Mouse (Mus musculus) c-Kit-positive CD71-negative TER-119-negative erythroid progenitor cells, embryonic 14.5 days (primary cell): Measurements from ENCODE around the gene Mrpl54.

Experiments used
- DNase-seq: peaks from one replicate; pipeline ENCODE4 v3.0.0-alpha.2; 2013; ENCODE audit warnings: low read depth

Mrpl54 gene

DNA sequence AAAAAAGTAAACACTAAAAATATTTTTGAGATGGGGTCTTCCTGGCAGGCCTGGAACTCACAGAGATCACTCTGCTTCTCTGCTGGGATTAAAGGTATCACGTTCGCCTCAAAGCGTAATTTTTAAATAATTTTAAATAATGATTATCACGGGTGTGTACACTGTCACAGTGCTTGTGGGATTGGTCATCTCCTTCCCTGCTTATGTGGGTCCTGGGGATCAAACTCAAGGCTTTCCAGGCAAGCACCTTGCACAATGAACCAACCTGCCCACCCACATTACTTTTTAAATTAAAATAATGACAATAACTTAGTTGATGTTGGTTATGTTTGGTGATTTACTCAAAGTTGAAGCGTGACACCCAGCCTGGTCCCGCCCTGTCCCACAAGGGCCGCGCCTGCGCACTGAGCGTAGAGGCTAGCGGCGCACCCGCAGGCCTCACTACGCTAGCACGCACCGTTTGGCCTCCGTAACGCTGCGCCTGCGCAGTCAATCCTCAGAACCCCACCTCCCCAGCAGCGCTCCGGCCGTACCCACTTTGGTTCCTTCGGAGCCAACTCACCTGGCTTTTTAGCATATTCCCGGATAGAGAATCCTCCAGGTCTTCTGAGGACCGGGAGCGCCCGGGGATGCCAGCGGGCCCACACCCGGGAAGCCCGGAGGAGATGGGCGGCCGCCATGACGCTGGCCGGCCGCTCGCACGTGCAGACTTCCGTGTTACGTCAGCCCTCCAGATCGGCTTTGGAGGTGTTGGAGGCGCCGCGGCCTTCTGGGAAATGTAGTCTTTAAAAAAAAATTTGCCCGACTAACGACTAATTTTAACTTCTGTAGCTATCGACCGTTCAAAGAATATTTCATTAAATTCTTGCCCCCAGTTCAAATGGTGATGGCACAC lies at the start of gene Mrpl54, which contains the start of gene Apba3:
Gene Mrpl54 (minus strand): TSS at position 724 of the 895 bp plus-strand sequence.
Gene Apba3 (plus strand): TSS at position 750 of the 895 bp plus-strand sequence.
- peak; percentile 95 for DNase-seq

DNA sequence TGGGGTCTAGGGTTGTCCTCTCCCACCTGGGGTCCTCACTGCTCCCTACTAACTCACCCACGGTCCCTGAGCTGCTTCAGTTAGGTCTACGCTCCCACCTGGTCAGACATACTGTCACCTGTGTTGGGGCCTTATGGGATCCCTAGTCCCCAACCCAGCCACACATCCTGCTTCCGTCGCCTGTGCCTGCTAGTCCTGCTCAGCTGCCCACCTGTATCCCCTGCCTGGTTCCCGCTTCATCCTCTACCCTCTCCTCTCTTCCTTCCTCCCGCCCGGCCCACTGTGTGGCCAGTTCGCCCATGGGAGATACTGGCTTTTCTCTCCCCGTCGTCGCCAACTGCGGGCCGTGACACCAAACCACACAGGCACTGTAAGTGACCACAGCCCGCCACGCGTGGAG lies 48.9 kb upstream of the Mrpl54 start:
- no peak for DNase-seq

DNA sequence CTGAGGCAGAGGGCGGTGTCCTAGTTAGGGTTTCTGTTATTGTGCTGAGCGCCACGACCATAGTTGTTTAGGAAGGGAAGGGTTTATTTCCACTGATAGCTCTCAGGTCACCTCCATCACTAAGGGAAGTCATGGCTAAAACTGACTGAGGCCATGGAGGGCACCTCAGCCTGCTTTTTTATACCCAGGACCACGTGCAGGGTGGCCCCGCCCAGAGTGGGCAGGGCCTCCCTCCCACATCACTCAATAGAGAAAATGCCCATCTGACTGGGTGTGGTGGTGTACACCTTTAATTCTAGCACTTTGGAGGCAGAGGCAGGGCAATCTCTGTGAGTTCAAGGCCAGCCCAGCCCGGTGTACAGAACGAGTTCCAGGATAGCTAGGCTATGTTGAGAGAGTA lies 47.5 kb upstream of the Mrpl54 start:
- no peak for DNase-seq

DNA sequence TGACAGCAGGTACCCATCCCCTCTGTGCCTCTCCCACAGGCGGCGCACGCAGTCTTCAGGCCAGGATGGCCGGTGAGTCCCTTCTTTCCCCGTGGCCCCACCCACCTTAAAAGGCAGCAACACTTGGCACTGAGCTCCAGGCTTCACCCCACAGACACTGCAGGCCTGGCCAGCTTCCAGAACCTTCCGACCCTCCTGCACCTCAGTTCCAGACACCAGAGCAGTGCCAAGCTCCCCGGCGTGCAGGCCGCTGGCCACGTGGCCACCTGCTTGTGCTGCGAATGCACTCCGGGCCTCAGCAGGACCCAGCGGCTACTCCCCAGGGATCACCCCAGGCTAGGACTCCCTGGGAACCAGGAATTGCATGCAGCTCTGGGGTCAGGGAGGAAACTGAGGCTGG lies 46.8 kb upstream of the Mrpl54 start:
- DNase-seq: no peak

DNA sequence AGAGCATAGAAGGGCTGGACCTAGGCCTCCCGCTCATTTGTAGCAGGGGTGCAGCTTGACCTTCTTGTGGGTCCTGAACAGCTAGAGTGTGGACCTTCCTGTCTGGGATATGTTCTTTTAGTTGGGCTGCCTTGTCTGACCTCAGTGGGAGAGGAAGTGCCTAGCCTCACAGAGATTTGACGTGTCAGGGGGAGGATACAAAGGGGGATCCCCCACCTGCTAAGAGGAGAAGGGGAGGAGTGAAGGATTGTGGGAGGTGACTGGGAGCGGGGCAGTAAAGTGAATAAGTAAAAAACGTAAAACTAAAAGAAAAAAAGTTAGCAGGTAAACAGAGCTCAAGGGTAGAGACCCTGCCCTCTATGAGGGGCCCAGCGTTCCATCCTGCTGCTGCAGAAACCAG lies 42.8 kb upstream of the Mrpl54 start:
- no peak for DNase-seq

DNA sequence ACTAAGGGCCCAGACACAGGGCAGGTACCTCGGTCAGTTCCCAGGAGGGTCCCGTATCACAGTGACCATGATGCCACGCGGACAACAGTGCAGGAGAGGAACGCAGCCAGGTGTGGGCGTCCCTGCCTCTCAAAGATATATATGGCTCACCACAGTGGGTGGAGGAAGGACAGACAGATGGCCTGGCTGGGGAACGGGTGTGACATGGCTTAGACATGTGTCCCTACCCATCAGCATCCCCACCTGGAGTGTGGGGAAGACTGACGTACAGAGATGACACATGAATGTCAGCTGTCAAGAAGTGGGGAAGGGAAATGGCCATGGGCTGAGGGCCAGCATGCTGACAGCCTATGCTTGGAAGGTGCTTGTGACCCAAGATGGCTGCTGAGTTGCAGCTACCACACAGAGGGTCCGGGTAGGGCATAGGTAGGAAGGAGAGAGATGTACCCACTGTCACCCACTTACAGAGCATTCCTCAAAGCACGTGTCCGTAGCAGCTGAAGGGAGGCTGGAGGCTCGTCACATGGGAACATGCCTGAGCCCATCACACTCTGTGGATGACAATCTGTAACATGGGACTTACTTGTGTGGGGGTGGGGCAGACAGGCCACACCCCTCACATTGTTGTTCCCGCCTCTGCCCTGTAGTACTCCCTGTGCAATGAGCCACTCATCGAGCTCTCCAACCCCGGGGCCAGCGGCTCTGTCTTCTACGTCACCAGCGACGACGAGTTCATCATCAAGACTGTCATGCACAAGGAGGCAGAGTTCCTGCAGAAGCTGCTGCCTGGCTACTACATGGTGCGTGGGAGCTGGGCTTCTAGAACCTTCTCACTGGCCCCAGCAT lies 40.3 kb upstream of the Mrpl54 start:
- no peak for DNase-seq

DNA sequence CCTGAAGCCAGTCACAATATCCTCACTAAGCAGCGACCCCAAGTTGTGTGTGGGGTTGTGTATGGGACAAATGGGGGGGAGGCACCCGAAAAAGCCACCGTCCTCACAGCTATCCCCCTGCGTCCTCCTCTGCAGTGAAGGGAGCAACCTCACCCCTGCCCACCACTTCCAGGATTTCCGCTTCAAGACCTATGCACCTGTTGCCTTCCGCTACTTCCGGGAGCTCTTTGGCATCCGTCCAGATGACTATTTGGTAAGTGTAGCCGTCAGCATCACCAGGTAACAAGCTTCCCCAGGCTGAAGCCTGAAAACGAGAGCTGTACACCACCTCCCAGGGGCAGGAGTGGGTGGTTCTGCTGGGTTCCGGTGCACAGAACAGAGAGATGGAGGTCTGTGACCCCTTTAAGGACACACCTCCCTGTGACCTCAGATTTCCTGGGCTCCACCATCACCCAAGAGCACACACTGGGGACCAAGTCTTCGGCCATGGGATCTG lies 39.5 kb upstream of the Mrpl54 start:
- no peak for DNase-seq

DNA sequence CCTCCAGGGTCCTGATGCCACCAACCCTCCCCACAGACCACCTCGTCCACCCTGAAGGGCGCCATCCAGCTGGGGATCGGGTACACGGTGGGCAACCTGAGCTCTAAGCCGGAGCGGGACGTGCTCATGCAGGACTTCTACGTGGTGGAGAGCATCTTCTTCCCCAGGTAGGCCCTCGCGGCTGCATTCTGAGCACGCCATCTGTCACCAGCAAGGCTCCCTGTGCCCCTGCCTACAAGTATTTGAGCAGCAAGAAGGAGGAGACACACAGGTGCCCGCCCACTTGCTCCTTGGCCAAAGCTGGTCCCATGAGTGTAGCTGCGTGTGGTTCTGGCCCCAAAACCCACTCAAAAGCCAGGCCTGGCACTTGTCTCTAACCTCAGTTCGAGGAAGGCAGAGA lies 38.9 kb upstream of the Mrpl54 start:
- DNase-seq: no peak

DNA sequence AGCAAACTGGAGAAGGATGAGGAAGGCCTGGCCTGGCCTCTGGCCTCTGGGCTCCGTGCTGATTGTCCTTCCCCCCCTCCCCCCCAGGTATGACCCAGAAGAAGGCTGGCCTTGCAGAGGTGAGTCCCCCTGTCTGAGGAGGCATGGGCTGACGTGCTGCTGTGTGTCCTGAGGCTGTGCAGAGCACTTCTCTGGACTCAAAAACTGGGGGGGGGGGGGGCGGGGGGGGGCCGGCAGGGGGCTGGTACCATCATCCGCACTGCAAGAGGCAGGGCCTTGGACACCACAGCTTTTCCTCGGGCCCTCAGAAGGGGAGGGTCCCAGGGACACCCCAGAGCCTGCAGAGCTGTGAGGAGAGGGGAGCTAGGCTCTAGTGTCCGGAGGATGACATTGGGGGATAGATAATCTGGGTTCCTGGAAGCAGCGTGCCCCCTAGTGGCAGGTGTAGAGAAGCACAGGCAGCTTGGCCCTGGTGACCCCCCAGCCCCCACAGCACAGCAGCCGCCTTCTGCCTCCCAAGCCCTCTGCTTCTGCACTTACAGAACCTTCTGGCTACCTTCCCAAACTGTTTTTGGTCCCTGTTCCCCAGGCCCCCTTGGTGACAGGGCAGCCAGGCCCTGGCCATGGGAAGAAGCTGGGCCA lies 38.0 kb upstream of the Mrpl54 start:
- DNase-seq: no peak

DNA sequence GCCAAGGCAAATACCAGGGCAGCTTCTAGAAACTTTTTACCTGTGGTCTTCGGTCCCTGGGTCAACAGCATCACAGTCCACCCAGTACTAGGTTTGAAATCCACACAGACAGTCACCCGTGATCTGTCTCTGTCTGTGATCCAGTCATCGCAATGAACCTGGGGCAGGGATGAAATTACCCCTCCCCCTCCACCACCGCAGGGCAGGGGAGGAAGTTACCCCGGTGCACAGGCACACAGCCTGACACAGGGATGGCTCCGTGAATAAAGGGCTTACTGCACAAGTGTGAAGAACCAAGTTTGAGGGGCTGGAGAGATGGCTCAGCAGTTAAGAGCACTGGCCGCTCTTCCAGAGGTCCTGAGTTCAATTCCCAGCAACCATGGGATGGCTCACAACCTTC lies 37.0 kb upstream of the Mrpl54 start:
- no peak for DNase-seq

DNA sequence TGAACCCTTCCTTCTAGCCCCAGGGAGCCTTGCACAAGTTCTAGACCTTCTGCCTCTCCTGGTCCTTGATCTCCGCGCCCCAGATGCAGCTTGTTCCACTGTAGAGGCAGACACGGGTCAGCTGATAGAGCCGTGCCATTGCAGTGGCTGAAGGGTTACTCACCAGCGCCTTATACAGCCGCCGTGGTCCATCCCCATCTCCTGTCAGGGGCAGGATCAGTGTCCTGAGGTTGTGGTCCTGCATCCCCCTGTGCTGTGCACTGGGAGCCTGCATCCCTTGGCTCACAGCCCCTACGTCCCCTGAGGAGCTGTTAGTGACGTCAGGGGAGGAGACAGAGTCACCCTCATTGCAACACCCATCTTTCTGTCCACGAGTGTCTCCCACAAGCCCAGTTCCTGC lies 36.5 kb upstream of the Mrpl54 start:
- no peak for DNase-seq

DNA sequence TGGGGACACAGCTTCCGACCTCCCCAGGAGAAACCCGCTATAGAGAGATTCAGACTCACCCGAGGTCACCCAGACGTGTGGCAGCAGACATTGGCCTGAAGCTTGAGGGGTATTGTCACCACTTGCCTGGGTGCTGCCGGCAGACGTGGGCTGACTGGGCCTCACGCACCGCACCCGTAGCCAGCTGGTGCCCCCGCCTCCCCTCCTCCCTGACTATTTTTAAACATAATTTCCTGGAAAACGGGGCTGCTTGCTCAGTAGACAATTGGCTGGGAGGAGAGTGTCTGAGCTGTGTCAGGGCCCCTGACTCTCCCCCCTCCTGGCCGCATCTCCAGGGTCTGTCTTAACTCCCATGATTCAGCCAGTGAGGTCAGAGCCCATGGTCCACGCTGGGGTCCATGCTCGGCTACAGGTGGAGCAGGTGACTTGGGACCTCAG lies 36.1 kb upstream of the Mrpl54 start:
- no peak for DNase-seq

DNA sequence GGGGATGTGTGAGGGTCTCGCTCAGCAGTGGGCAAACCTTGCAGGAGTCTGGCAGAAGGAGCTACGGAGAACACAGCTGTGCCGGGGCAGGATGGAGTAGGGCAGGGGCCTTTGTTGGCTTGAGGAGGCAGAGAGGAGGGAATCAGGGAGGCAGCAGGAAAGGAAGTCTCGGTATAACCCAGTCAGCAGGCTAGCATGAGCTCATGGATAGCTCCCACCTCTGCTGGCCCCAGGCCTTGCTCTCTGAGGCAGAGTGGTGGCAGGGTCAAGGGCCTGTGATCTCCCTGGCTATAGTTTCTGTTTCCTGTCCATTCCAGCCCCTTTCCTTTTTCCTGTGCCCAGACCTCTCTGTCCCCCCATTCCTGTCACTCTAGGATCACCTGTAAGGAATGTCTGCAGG lies 35.6 kb upstream of the Mrpl54 start:
- DNase-seq: no peak

DNA sequence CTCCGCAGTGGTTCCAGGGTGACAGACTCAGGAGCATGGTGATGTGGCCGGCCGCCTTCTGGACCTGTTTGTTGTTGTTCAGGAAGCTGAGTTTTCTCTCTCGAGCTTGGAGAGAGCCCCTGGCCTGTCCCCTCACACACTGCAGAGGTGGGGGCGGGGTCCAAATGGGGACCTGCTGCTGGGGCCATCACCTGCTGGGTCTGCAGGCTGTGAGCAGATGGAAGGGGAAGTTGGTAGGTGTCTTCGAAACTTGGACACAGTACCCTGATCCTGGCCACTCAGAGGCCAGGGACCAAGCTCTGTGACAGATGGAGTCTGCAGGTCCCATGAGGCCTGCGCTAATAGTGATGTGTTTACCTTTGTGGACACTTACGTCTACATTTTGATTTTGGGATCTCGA lies 34.6 kb upstream of the Mrpl54 start:
- DNase-seq: no peak

DNA sequence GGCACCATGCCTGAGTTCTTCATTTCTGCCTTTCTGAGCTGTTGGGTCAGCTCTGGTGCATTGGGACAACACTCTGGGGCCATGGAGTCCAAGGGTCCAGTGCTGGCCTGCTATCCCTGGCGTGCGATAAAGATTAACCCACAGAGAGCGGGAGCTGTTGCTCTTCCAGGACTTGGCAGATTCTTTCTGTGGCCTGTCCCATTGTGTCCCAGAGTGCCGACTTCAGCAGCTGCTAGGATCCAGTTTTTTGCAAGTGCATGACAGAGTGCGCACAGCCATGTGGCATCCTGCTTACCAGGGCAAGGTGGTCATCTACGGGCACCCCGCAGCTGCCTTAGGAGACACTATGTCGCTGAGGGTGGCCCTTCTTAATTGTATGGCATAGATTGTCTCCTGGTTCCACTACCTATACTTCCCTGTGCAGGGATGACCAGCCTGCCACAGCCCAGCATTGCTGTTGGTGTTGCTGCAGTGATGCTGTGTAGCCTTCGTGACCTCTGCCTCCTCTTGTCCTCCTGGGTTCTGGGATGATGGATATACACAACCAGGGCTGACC lies 33.7 kb upstream of the Mrpl54 start:
- DNase-seq: no peak

DNA sequence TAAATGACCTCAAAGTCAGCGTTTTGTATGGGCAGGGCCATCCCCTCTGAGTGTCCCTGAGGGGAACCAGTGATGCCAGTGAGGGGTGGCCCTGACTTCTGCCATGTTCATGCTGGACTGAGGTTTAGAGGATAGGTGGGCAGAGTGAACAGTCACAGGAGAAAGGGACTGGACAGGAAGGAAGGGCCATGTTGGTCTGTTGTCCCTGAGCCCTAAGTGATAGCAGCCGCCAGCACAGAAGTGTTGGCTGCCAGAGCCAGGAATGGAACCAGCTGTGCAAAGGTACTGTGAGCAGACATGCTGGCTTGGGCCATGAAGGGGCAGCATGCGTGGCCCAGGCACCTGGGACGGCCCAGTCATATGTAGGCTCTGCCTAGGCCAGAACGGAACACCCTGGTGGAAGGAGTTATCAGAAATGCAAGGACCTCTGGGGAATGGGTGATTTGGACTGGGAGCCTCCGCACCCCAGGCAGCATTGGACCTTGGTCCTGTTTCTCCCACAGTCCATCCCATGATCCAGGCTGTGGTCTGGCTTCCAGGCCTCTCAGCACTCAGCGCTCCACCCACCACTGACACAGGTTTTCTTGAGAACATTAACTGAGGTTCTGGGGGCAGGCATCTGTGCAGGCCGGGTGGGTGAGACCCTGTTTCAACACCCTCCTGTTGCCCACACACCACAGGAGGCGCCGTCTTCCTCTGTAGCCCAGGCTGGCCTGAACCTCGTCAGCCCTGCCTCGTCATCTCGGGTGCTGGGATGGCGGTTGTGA lies 33.0 kb upstream of the Mrpl54 start:
- no peak for DNase-seq

DNA sequence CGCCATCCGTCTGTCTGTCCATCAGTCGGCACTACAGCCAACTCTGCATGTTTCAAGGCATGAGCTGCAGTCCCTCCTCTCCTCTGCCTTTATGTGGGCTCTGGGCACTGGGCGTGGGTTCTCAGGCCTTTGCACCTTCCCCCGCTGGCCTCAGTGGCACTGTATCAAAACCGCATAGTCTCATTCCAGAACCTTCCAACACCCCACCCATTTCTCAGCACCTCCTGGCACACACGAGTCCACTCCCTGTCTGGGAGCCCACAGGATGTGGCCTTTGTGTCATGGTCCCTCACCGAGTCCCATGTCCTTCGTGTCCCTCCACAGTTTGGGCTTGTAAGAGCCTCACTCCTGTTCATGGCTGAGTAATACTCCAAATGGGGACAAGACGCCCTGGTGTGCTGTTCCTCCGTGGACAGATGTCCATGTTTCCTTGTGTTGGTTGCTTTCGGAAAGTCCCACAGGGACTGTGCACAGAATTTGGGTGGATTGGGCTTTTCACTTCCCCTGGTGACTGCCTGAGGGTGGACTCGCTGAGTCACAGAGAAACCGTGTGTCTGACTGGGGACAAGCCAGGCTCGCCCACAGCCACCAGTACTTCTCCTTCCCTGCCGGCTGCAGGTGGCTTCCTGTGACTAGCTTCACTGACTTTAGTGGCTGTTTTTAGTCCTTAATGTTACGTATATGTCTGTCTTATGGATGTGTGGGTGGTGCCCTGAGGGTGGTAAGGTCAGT lies 31.8 kb upstream of the Mrpl54 start:
- no peak for DNase-seq

DNA sequence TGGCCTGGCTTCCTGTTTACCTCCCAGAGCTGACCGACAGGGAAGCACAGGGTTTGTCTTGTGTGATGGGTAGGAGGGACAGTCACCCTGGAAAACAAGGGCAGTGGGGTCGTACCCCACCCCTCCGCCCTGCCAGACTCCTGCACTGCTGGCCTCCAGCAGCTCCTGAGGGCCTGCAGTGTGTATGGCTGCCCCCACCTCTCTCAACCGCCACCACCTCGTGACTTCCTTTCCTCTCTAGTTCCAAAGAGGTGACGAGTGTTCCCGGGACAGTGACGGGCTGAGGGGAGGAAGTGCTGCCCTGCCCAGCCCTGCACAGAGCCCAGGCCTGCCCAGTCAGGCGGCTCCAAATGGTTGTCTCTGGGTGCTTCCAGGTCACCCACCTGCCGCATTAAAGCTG lies 31.1 kb upstream of the Mrpl54 start:
- DNase-seq: no peak

DNA sequence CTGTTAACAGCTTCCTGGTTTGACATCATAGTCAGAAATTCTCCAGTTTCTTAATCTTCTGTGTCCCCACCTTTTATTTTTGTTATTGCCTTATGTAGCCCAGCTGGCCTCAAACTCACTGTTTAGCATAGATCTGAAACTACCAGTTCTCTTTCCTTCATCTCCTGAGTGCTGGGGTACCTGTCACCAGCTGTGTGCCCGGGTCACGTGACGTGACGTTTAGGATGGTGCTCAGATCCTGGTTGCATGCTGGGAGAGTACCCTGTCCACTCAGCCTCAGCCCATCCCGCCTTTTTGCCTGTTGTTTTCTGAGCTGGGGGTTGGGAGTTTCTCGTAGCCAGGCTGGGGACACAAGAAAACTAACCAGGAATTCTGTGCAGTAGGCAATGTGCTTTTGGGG lies 30.5 kb upstream of the Mrpl54 start:
- DNase-seq: no peak

DNA sequence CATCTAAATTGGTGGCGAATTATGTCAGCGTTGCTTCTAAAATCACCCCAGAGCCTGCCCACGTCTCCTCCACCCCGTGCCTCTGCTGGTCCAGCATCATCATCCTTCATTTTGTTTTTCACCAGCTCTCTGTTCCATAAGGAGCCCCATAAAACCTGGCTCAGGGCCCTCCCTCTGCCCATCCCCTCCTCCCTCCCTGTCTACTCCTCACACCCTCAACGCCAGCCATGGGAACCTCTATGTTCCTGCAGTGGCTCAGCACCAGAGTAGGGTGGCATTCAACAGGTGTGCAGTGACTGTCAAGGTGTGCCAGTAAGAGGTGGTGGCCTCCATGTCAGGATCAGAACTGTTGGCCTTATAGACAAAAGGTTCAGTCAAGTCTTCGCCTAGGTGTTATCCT lies 28.5 kb upstream of the Mrpl54 start:
- no peak for DNase-seq

DNA sequence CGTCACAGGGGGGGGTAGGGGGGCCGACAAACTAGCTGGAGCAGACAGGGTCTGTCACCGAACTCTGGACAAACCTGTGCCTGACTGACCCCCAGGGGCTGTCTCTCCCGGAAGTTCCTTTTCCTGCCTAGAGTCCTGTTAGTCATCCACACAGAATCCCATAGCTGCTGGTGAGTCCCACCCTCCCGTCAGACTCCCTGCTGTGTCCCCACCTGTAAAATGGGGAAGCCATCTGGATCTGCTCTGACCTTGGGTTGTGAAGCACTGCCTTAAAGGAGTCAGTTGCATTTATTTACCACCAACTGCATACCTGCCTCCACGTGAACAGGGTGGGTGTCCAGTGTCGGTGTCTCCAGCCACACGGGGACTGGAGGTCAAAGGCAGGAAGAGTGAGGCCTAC lies 27.7 kb upstream of the Mrpl54 start:
- DNase-seq: no peak
